Mouse (Mus musculus) stomach, embryonic 14.5 days (tissue): ENCODE results near the gene Usf2. TPM values are rescaled to one million over a fixed set of nuclear protein-coding genes. Genes with fewer than 3 reads are reported as not detected.
"Not testable (repeated sequence)": the region's sequence is repeated elsewhere in the genome, so short reads cannot be mapped to it uniquely, and the experiment has no call there.

Source experiments
- ATAC-seq: fragments of 200-750 bp; cut with Nextera tagmentation; 2 replicates; pipeline ENCODE4 v1.8.0; 2017; ENCODE audit warnings: low read depth, moderate TSS enrichment; ENCODE audit not compliant: insufficient number of reproducible peaks, insufficient read depth, low FRiP score
- H3K27ac ChIP-seq: fragments of 300-500 bp; sonication (generic); 2 replicates; pipeline ENCODE4 v1.5.1; 2014; ENCODE audit warnings: mild to moderate bottlenecking, low read length, moderate library complexity, mixed read lengths
- H3K27me3 ChIP-seq: fragments of 300-500 bp; sonication (generic); 2 replicates; pipeline ENCODE4 v1.6.1; 2014; ENCODE audit warnings: low read length, control low read depth, mixed read lengths; ENCODE audit not compliant: control insufficient read depth, insufficient read depth
- H3K36me3 ChIP-seq: fragments of 300-500 bp; sonication (generic); 2 replicates; pipeline ENCODE4 v1.6.1; 2014; ENCODE audit warnings: mild to moderate bottlenecking, control low read depth, low read length, moderate library complexity, mixed read lengths; ENCODE audit not compliant: control insufficient read depth, insufficient read depth
- H3K4me1 ChIP-seq: fragments of 300-500 bp; sonication (generic); 2 replicates; pipeline ENCODE4 v1.6.1; 2014; ENCODE audit warnings: low read length, control low read depth, mixed read lengths; ENCODE audit not compliant: control insufficient read depth, insufficient read depth
- H3K4me2 ChIP-seq: fragments of 300-500 bp; sonication (generic); replicated peaks from 2 replicates; pipeline ENCODE4 v1.6.1; 2014; ENCODE audit warnings: low read depth, low read length, control low read depth
- H3K4me3 ChIP-seq: fragments of 300-500 bp; sonication (generic); 2 replicates; pipeline ENCODE4 v1.5.1; 2014; ENCODE audit warnings: low read depth, low read length, control low read depth
- H3K9ac ChIP-seq: fragments of 300-500 bp; sonication (generic); replicated peaks from 2 replicates; pipeline ENCODE4 v1.6.1; 2014; ENCODE audit warnings: low read depth, mild to moderate bottlenecking, control low read depth, low read length, moderate library complexity, mixed read lengths
- H3K9me3 ChIP-seq: fragments of 300-500 bp; sonication (generic); 2 replicates; pipeline ENCODE4 v1.6.1; 2016; ENCODE audit warnings: low read depth, low read length, control low read depth; ENCODE audit not compliant: control insufficient read depth
- WGBS: fragments of 180-500 bp; shearing (Covaris S2); extraction: QIAGEN DNeasy Blood & Tissue Kit; methylation state at CpG from one replicate; pipeline ENCODE4 v1.1.7; 2014; 5-methylcytosine and 5-hydroxymethylcytosine counted together
- polyA plus RNA-seq: library from polyadenylated mRNA; unstranded; fragments of >200 nt; fragmentation: Nextera tagmentation; extraction: Ambion mirVana; gene quantifications from 2 replicates; pipeline ENCODE4 v1.2.1, GENCODE M21; 2014

Gene Usf2
- polyA plus RNA-seq, 1 experiment from 2014 or later, result 21.4 TPM

GRCm38 (mm10) chr7:30955584-30956356 is 833 bp downstream of the Usf2 start:
- peak overlapping the region; percentile 83 for H3K4me2 ChIP-seq
- peak; percentile 77 for ATAC-seq

GRCm38 (mm10) chr7:30954971-30955520 is 1.6 kb downstream of the Usf2 start:
- Histone ChIP-seq H3K27me3 (no peaks in the 10 kb centered on the region), H3K36me3 (peaks cover 43% of the 10 kb centered on the region), H3K4me3 (peak overlapping the region; percentile 95), H3K4me2 (peak overlapping the region; percentile 83), H3K4me1 (peaks cover 11% of the 10 kb centered on the region; the same call in 1 of the 2 replicates), H3K9me3 (no peaks in the 10 kb centered on the region), H3K9ac (no peak overlapping the region), H3K27ac (no peak overlapping the region)
- no peak for ATAC-seq
- 80% methylated on average over 12 of the region's 12 CpGs for WGBS

More at GRCm38 (mm10) chr7:30955584-30956356, 833 bp downstream of the Usf2 start:
- Histone ChIP-seq H3K4me1 (peaks cover 11% of the 10 kb centered on the region; the same call in 1 of the 2 replicates), H3K36me3 (peaks cover 37% of the 10 kb centered on the region), H3K27ac (peak overlapping the region; percentile 98), H3K27me3 (no peaks in the 10 kb centered on the region), H3K9ac (peak overlapping the region; percentile 99), H3K9me3 (no peaks in the 10 kb centered on the region), H3K4me3 (peak overlapping the region; percentile 95)
- under 1% methylated on average over 54 of the region's 64 CpGs for WGBS

GRCm38 (mm10) chr7:30954036-30954435 is 2.6 kb downstream of the Usf2 start:
- Histone ChIP-seq H3K9ac (no peak overlapping the region), H3K4me1 (peaks cover 11% of the 10 kb centered on the region; the same call in 1 of the 2 replicates), H3K27ac (no peak overlapping the region), H3K4me2 (no peak overlapping the region), H3K27me3 (no peaks in the 10 kb centered on the region), H3K9me3 (no peaks in the 10 kb centered on the region), H3K36me3 (peaks cover 46% of the 10 kb centered on the region), H3K4me3 (no peak overlapping the region)
- 78% methylated on average over 3 of the region's 3 CpGs for WGBS
- no peak for ATAC-seq

- peaks cover 11% of the 10 kb centered on the region; the same call in 1 of the 2 replicates for H3K4me1 ChIP-seq
- peaks cover 43% of the 10 kb centered on the region for H3K36me3 ChIP-seq
- no peak for ATAC-seq
- H3K9ac ChIP-seq, result no peak overlapping the region
- 93% methylated on average over 6 of the region's 6 CpGs for WGBS
- no peaks in the 10 kb centered on the region for H3K27me3 ChIP-seq
- H3K4me3 ChIP-seq, result no peak overlapping the region
- H3K4me2 ChIP-seq, result no peak overlapping the region
- no peaks in the 10 kb centered on the region for H3K9me3 ChIP-seq
- no peak overlapping the region for H3K27ac ChIP-seq
These were observed 3.1 kb downstream of the Usf2 start for GRCm38 (mm10) chr7:30953459-30953858.

- no peak for ATAC-seq
- Histone ChIP-seq H3K27me3 (no peaks in the 10 kb centered on the region), H3K9ac (no peak overlapping the region), H3K4me2 (no peak overlapping the region), H3K27ac (no peak overlapping the region), H3K9me3 (no peaks in the 10 kb centered on the region), H3K4me3 (no peak overlapping the region), H3K36me3 (peaks cover 43% of the 10 kb centered on the region), H3K4me1 (peaks cover 6% of the 10 kb centered on the region; the same call in 1 of the 2 replicates)
- WGBS, result 91% methylated on average over 16 of the region's 16 CpGs
These were observed 4.0 kb downstream of the Usf2 start for GRCm38 (mm10) chr7:30952441-30953265.

- H3K4me1 ChIP-seq, H3K27ac ChIP-seq, H3K9me3 ChIP-seq, ATAC-seq, H3K27me3 ChIP-seq, H3K9ac ChIP-seq, H3K4me2 ChIP-seq, H3K4me3 ChIP-seq: not testable (repeated sequence)
- WGBS, result 84% methylated on average over 3 of the region's 3 CpGs
- peaks cover 43% of the 10 kb centered on the region for H3K36me3 ChIP-seq
These were observed 6.7 kb downstream of the Usf2 start for GRCm38 (mm10) chr7:30949902-30950301.

GRCm38 (mm10) chr7:30945876-30946275 is 10.7 kb downstream of the Usf2 start:
- Histone ChIP-seq H3K4me1 (no peaks in the 10 kb centered on the region), H3K27ac (no peak overlapping the region), H3K4me3 (no peak overlapping the region), H3K9ac (no peak overlapping the region), H3K27me3 (no peaks in the 10 kb centered on the region), H3K4me2 (no peak overlapping the region), H3K36me3 (peaks cover 17% of the 10 kb centered on the region; the same call in 1 of the 2 replicates), H3K9me3 (no peaks in the 10 kb centered on the region)
- WGBS, result 91% methylated on average over 7 of the region's 7 CpGs
- no peak for ATAC-seq

GRCm38 (mm10) chr7:30945466-30945865 is 11.1 kb downstream of the Usf2 start:
- H3K27me3 ChIP-seq, H3K9ac ChIP-seq, H3K4me3 ChIP-seq, ATAC-seq, H3K27ac ChIP-seq, H3K4me2 ChIP-seq, H3K9me3 ChIP-seq, H3K4me1 ChIP-seq: not testable (repeated sequence)
- H3K36me3 ChIP-seq, result peaks cover 15% of the 10 kb centered on the region; the same call in 1 of the 2 replicates
- WGBS, result 84% methylated on average over 7 of the region's 7 CpGs
